Mouse (Mus musculus): ENCODE measurements at regions not wholly inside any gene's neighbourhood (a gene's known extent, or its start where the extent isn't known, plus 50 kb on each side); places are given as distances from the start of the nearest gene placed in this dataset.
A peak's percentile ranks its signal among the peaks of the same experiment; 100 is the strongest.
"Not testable (repeated sequence)": the region's sequence is repeated elsewhere in the genome, so short reads cannot be mapped to it uniquely, and the experiment has no call there.

DNA sequence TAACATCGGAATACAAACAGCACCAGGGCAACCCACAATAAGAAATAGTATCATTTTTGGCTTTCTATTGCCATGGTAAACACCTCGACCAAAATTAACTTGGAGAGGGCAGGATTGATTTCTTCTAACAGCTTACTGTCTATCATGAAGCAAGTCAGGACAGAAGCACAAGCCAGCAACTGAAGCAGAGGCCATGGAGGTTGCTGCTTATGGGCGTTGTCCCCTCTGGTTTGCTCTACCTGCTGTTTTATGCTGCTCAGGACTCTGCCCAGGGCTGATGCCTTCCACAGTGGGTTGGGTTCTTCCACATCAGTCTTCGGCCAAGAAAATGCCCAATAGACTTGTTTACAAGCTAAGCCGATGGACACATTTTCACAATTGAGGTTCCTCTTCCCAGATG lies 117.9 kb upstream of the Otx2 start:
- H3K9me3 ChIP-seq (replicated peaks): no peaks in the 10 kb centered on the region
- ATAC-seq (ENCODE audit: low FRiP score): no peak

DNA sequence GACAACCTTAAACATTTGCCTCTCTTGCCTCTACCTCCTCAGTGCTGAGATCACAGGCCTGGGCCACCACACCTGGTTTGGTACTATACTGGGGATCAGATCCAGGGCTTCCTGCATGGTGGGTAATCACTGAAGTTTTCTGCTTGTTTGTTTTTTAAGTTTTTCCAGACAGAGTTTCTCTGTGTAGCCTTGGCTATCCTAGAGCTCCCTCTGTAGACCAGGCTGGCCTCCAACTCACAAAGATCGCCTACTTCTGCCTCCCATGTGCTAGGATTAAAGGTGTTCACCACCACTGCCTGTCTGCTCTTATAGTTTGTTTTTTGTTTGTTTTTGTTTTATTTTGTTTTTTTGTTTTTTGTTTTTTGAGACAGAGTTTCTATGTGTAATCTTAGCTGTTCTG lies 105.7 kb upstream of the Otx2 start:
- Histone ChIP-seq H3K4me1 (no peaks in the 10 kb centered on the region), H3K9me3 (replicated peaks) (no peaks in the 10 kb centered on the region), H3K27me3 (no peaks in the 10 kb centered on the region), H3K4me2 (replicated peaks) (no peak overlapping the region), H3K4me3 (no peak overlapping the region), H3K9ac (no peak overlapping the region), H3K27ac (no peak overlapping the region), H3K36me3 (no peaks in the 10 kb centered on the region)
- 78% methylated on average over 1 of the region's 1 CpGs for WGBS
- ATAC-seq (ENCODE audit: low FRiP score): no peak

More for the DNA sequence above, 117.9 kb upstream of the Otx2 start:
- Histone ChIP-seq H3K27me3 (no peaks in the 10 kb centered on the region), H3K9ac (no peak overlapping the region), H3K4me2 (replicated peaks) (no peak overlapping the region), H3K4me1 (no peaks in the 10 kb centered on the region), H3K36me3 (no peaks in the 10 kb centered on the region), H3K4me3 (no peak overlapping the region), H3K27ac (no peak overlapping the region)
- WGBS: 88% methylated on average over 5 of the region's 5 CpGs

DNA sequence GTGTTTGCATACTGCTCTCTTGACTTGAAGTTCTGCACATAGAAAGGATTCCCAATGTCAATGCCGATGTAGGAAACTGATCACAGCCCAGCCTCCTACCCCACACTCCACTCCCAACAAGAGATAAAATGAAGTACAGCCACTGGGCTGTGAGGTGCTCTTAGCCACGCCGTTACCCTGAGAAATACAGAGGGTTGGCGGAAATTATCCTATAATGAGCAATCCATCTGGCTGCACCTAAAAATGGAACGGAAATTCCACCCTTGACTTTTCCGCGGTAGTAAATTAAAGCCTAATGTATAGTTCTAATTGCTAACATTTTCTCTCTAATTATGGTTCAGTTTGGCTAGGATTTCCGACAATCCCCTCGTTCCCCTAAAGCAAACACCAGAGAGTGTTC lies 97.2 kb upstream of the Otx2 start:
- no peak for ATAC-seq (ENCODE audit: low FRiP score)
- Histone ChIP-seq H3K4me2 (replicated peaks) (no peak overlapping the region), H3K27ac (no peak overlapping the region), H3K27me3 (no peaks in the 10 kb centered on the region), H3K9ac (no peak overlapping the region), H3K36me3 (no peaks in the 10 kb centered on the region), H3K4me3 (no peak overlapping the region), H3K4me1 (no peaks in the 10 kb centered on the region), H3K9me3 (replicated peaks) (no peaks in the 10 kb centered on the region)
- 85% methylated on average over 9 of the region's 9 CpGs for WGBS

DNA sequence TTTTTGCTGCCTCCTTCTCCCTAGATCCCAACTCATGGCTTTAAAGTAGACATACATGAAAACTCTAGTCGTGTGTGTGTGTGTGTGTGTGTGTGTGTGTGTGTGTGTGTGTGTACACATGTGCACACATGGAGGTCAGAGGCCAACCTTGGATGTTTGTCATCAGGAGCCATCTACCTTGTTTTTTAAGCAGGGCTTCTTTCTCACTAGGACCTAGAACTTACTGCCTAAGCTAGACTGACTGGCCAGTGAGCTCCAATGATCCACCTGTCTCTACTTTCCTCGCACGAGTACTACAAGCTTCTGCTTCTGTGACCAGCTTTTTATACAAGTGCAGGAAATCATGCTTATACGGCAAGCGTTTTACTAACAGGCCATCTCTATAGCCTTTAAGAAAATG lies 89.1 kb upstream of the Otx2 start:
- WGBS: 95% methylated on average over 5 of the region's 5 CpGs
- H3K4me1 ChIP-seq: peaks cover 10% of the 10 kb centered on the region; the same call in 1 of the 2 replicates
- H3K9ac ChIP-seq: no peak overlapping the region
- no peaks in the 10 kb centered on the region for H3K27me3 ChIP-seq
- H3K27ac ChIP-seq: no peak overlapping the region
- 0 out of 2 replicates have a peak, but pooled peaks cover 2% of the 10 kb centered on the region for H3K9me3 ChIP-seq (replicated peaks)
- H3K4me2 ChIP-seq (replicated peaks): no peak overlapping the region
- ATAC-seq (ENCODE audit: low FRiP score): no peak
- H3K36me3 ChIP-seq: no peaks in the 10 kb centered on the region
- no peak overlapping the region for H3K4me3 ChIP-seq

DNA sequence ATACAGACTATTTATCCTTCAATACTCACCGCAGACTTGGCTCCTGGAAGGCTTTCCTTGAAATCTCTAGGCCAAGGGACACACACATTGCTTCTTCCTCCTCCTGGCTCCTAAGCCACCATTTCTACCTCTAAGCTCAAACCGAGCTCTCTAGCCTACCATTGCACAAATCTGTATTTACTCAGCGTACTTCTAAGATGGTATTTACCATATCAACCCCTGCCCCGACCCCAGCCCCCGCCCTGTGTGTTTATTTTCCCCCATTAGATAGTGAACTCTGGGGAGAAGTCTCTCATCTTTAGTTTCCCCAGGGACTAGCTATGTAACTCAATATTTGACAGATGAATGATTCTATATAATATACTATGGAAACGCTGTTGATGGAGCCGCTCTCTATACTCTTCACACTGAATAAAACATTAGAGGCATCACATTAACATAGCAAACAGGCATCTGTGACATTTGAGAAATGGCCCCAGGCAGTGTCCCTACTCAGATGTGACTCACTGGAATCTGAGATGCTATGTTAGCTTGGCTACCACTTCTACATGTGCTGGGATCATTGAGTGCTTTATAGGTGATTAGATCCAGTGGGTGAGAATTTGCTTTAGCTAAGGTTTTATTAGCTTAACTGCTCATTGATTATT lies 87.5 kb upstream of the Otx2 start:
- no peaks in the 10 kb centered on the region for H3K27me3 ChIP-seq
- no peak overlapping the region for H3K9ac ChIP-seq
- peak; percentile 84 for ATAC-seq (ENCODE audit: low FRiP score)
- no peaks in the 10 kb centered on the region for H3K36me3 ChIP-seq
- no peak overlapping the region for H3K27ac ChIP-seq
- WGBS: 35% methylated on average over 7 of the region's 7 CpGs
- H3K9me3 ChIP-seq (replicated peaks): 0 out of 2 replicates have a peak, but pooled peaks cover 2% of the 10 kb centered on the region
- no peak overlapping the region for H3K4me2 ChIP-seq (replicated peaks)
- peaks cover 10% of the 10 kb centered on the region; the same call in 1 of the 2 replicates for H3K4me1 ChIP-seq
- no peak overlapping the region for H3K4me3 ChIP-seq

DNA sequence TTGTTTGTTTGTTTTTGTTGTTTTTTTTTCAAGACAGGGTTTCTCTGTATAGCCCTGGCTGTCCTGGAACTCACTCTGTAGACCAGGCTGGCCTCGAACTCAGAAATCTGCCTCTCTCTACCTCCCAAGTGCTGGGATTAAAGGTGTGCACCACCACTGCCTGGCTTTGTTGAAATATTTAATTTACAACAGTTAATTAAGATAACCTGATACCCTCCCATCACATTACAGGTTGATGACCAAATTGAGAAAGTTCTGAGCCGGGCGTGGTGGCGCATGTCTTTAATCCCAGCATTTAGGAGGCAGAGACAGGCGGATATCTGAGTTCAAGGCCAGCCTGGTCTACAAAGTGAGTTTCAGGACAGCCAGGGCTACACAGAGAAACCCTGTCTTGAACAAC lies 81.5 kb upstream of the Otx2 start:
- not testable (repeated sequence) for H3K27me3 ChIP-seq; H3K4me3 ChIP-seq; H3K27ac ChIP-seq; H3K4me2 ChIP-seq (replicated peaks); ATAC-seq (ENCODE audit: low FRiP score); H3K9ac ChIP-seq; H3K9me3 ChIP-seq (replicated peaks); H3K36me3 ChIP-seq
- H3K4me1 ChIP-seq: peaks cover 31% of the 10 kb centered on the region
- 95% methylated on average over 5 of the region's 5 CpGs for WGBS

DNA sequence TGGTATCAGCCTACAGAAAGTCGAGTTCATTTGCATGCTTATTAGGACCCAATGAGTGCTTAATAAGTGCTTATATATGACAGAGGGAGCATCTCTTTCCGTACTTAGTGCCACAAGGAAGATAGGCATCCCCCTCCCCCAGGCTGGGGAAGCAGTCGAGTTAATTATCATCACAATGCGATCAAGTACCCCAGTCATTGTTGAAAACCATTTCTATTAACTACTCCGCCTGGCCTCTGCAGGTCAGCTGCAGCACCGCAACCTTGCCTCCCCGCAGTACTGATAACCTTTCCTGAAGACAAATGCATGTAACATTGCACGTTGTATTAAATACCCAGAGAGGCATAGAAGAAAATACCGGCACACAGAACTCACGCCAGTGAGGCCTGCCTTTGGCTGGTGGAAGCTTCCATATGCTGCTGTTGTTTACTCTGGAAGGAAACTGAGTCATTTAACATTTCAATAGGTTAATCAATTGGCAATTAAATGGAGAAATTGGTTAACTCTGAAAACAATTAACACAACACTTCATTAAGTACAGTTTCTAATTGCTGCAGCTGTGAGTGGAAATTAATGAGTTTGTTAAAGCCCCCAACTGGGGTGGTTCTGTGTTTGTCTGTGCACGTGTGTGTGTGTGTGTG lies 80.6 kb upstream of the Otx2 start:
- ATAC-seq (ENCODE audit: low FRiP score): peak; percentile 68
- WGBS: 13% methylated on average over 11 of the region's 11 CpGs
- Histone ChIP-seq H3K27ac (no peak overlapping the region), H3K36me3 (no peaks in the 10 kb centered on the region), H3K4me2 (replicated peaks) (peak overlapping the region; percentile 11; the same call in 1 of the 2 replicates), H3K9ac (no peak overlapping the region), H3K4me3 (no peak overlapping the region), H3K9me3 (replicated peaks) (no peaks in the 10 kb centered on the region), H3K27me3 (no peaks in the 10 kb centered on the region), H3K4me1 (peaks cover 31% of the 10 kb centered on the region)

DNA sequence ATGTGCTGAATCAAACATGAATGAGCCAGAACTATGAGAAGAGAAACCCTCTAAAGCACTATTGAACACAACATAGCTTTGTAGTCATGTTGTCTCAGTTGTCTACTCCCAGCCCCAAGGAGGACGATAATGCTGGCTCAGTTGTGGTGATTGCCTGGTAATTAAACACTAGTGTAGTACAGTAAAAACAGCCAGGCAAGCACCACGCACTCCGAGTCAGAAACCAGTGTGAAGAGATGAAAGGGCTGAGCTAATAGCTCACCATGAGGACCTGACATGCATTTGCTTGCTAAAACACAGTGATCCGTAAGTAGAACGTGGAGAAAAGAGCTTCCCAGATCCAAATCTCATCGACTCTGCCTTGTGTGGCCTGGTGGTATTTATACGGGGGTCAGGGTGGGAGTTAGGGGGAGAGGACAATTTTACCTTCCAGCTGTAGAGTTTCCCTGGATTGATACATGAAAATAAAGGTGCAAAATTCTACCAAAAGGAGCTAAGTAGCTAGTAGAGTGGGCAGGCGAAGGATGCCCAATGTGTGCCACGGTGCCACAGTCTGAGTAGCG lies 80.0 kb upstream of the Otx2 start:
- ATAC-seq (ENCODE audit: low FRiP score): peak; percentile 32; the same call in 1 of the 2 replicates
- Histone ChIP-seq H3K4me1 (peaks cover 31% of the 10 kb centered on the region), H3K36me3 (no peaks in the 10 kb centered on the region), H3K27me3 (no peaks in the 10 kb centered on the region), H3K4me2 (replicated peaks) (peak overlapping the region; percentile 11; the same call in 1 of the 2 replicates), H3K9me3 (replicated peaks) (no peaks in the 10 kb centered on the region), H3K4me3 (no peak overlapping the region), H3K27ac (no peak overlapping the region), H3K9ac (no peak overlapping the region)
- 19% methylated on average over 10 of the region's 10 CpGs for WGBS

DNA sequence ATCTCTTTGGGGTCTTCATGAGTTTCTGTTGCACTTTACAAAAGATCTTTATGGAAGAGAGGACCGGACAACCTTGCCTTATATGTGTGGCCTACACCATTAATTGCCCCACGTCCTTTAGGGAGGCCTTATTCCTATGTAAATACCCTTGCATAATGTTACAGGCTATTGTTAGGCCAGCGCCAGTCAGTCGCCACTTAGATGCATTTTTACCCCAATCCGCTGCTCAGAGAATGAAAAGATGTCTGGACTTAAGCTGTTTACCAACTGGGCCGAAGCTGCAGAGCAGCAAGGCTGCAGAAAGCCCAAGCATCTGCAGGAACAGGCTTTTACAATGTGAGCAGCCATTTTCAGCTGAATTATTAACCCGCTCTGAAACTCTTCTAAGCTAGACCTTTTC lies 79.5 kb upstream of the Otx2 start:
- H3K27ac ChIP-seq: no peak overlapping the region
- WGBS: 25% methylated on average over 7 of the region's 7 CpGs
- no peak overlapping the region for H3K4me2 ChIP-seq (replicated peaks)

DNA sequence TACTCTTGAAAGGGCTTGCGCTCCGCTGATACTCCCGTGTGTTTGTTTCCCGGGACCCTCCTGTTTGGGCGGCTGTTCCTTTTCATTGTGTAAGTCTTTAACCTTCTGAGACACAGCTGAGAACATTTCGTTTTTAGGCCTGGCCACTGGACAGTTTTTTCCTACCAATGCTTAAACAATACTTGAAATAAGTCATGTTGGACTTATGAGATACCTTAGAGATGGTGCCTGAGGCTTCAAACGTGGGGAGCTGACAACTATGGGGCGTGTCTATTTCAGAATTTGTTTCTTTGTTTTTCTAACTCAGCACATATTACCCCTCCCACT lies 78.9 kb upstream of the Otx2 start:
- H3K27me3 ChIP-seq: no peaks in the 10 kb centered on the region

More for the DNA sequence above, 79.5 kb upstream of the Otx2 start:
- no peak for ATAC-seq (ENCODE audit: low FRiP score)
- no peaks in the 10 kb centered on the region for H3K36me3 ChIP-seq
- H3K4me3 ChIP-seq: no peak overlapping the region
- H3K9ac ChIP-seq: no peak overlapping the region
- peaks cover 31% of the 10 kb centered on the region for H3K4me1 ChIP-seq
- H3K27me3 ChIP-seq: no peaks in the 10 kb centered on the region
- no peaks in the 10 kb centered on the region for H3K9me3 ChIP-seq (replicated peaks)

DNA sequence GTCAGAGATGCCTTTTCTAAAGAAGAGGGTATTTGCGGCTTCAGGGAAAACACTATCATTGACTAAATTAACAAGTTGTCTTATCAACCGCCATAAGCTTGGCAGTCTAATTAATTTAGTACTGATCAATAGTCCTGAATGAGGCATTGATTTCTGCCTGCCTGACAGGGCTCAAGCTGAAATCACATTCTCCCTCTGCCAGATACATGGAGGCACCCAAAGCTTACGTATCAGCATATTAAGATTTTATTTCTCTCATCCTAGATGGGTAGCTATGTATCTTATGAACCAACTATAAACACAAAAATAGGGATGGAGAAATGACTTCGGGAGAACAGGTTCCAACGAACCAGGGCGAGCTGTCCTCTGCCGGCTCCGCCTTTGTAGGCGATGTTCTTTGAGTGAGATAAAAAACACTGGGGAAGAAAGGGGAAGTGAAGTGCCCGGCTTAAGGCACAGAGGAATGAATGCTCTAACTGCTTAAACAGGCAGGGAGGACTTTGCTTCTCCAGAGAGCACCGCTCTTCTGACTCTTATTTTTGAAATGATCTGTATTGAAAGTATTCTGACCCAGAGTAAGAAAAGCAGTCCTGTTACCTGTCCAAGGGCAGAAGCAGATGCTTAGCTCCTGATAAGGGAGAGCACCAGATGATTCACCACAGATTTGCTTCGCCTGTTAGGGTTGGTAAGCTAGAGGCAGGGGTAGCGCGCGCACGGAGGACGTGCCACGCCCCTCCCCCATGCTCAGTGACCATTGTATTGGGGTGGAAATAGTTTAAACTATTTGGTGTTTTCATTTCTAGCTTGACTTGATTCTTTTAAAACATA lies 78.3 kb upstream of the Otx2 start:
- ATAC-seq (ENCODE audit: low FRiP score): no peak
- Histone ChIP-seq H3K4me3 (peak overlapping the region; percentile 6; the same call in 1 of the 2 replicates), H3K4me1 (peaks cover 31% of the 10 kb centered on the region), H3K27ac (no peak overlapping the region), H3K36me3 (no peaks in the 10 kb centered on the region), H3K9me3 (replicated peaks) (no peaks in the 10 kb centered on the region), H3K4me2 (replicated peaks) (peak overlapping the region; percentile 42), H3K9ac (no peak overlapping the region), H3K27me3 (no peaks in the 10 kb centered on the region)
- WGBS: 16% methylated on average over 18 of the region's 18 CpGs

More for the DNA sequence above, 78.9 kb upstream of the Otx2 start:
- no peaks in the 10 kb centered on the region for H3K9me3 ChIP-seq (replicated peaks)
- H3K27ac ChIP-seq: no peak overlapping the region
- H3K4me2 ChIP-seq (replicated peaks): peak overlapping the region; percentile 42
- WGBS: 25% methylated on average over 8 of the region's 8 CpGs
- H3K4me3 ChIP-seq: peak overlapping the region; percentile 6; the same call in 1 of the 2 replicates
- no peaks in the 10 kb centered on the region for H3K36me3 ChIP-seq
- ATAC-seq (ENCODE audit: low FRiP score): no peak
- H3K4me1 ChIP-seq: peaks cover 31% of the 10 kb centered on the region
- H3K9ac ChIP-seq: no peak overlapping the region

DNA sequence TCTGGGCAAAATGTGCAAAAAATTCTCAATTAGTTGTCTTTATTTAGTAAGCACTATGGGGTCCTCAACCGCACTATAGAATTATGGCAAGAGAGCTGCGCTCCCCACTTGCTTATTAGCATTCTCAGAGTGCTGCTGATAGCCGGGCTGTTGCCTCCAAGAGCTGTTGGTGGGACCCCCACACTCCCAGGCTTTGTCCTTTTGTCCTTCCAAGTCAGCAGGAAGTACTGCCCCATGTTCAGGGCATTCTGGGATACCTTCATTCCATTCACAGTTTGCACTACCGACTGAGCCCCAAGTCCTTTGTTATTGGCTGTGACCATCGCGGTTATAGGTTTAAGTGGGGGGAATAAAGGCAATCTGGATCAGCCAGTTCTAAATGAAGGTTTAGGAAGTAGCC lies 77.4 kb upstream of the Otx2 start:
- 23% methylated on average over 6 of the region's 6 CpGs for WGBS
- Histone ChIP-seq H3K9me3 (replicated peaks) (no peaks in the 10 kb centered on the region), H3K27me3 (no peaks in the 10 kb centered on the region), H3K27ac (no peak overlapping the region), H3K4me2 (replicated peaks) (no peak overlapping the region), H3K36me3 (no peaks in the 10 kb centered on the region), H3K9ac (no peak overlapping the region), H3K4me1 (peaks cover 31% of the 10 kb centered on the region), H3K4me3 (no peak overlapping the region)
- ATAC-seq (ENCODE audit: low FRiP score): no peak
